Mouse (Mus musculus): ENCODE results near the gene Trf. TPM values are rescaled to one million over a fixed set of nuclear protein-coding genes. Genes with fewer than 3 reads are reported as not detected.
"Not testable (repeated sequence)": the region's sequence is repeated elsewhere in the genome, so short reads cannot be mapped to it uniquely, and the experiment has no call there.

The Trf gene
- polyA plus RNA-seq, 1 experiment from 2014 or later, result 18.7 TPM

GRCm38 (mm10) chr9:103180303-103180702 is 49.9 kb downstream of the Trf start:
- ATAC-seq (ENCODE audit: low FRiP score) (no peak), DNase-seq (ENCODE audit: low spot score, missing footprints) (no peak)
- H3K27ac ChIP-seq (ENCODE audit: low read depth, low read length), result no peak overlapping the region
- H3K4me2 ChIP-seq, result peak overlapping the region; percentile 56; the same call in 1 of the 2 replicates
- no peaks in the 10 kb centered on the region for H3K27me3 ChIP-seq (ENCODE audit: control insufficient read depth, insufficient read depth, low read length)
- WGBS, result 88% methylated on average over 3 of the region's 3 CpGs
- peak overlapping the region; percentile 30 for H3K4me3 ChIP-seq (ENCODE audit: low read depth, low read length)
- no peaks in the 10 kb centered on the region for H3K36me3 ChIP-seq (ENCODE audit: control insufficient read depth, insufficient read depth, low read length)
- H3K4me1 ChIP-seq (ENCODE audit: control insufficient read depth, insufficient read depth, low read length), result peaks cover 9% of the 10 kb centered on the region
- H3K9ac ChIP-seq (ENCODE audit: low read length), result peak overlapping the region; percentile 53; the same call in 1 of the 2 replicates
- no peaks in the 10 kb centered on the region for H3K9me3 ChIP-seq (ENCODE audit: control insufficient read depth, low read length)

GRCm38 (mm10) chr9:103175692-103176091 is 54.6 kb downstream of the Trf start:
- Histone ChIP-seq H3K9me3 (ENCODE audit: control insufficient read depth, low read length) (no peaks in the 10 kb centered on the region), H3K4me2 (no peak overlapping the region), H3K4me1 (ENCODE audit: control insufficient read depth, insufficient read depth, low read length) (peaks cover 5% of the 10 kb centered on the region), H3K27me3 (ENCODE audit: control insufficient read depth, insufficient read depth, low read length) (no peaks in the 10 kb centered on the region), H3K4me3 (ENCODE audit: low read depth, low read length) (no peak overlapping the region), H3K36me3 (ENCODE audit: control insufficient read depth, insufficient read depth, low read length) (no peaks in the 10 kb centered on the region), H3K27ac (ENCODE audit: low read depth, low read length) (no peak overlapping the region), H3K9ac (ENCODE audit: low read length) (no peak overlapping the region)
- 95% methylated on average over 7 of the region's 7 CpGs for WGBS
- ATAC-seq (ENCODE audit: low FRiP score) (no peak), DNase-seq (ENCODE audit: low spot score, missing footprints) (no peak)

- H3K27ac ChIP-seq (ENCODE audit: low read depth, low read length), result no peak overlapping the region
- no peak overlapping the region for H3K4me3 ChIP-seq (ENCODE audit: low read depth, low read length)
- 72% methylated on average over 6 of the region's 6 CpGs for WGBS
- no peaks in the 10 kb centered on the region for H3K36me3 ChIP-seq (ENCODE audit: control insufficient read depth, insufficient read depth, low read length)
- H3K4me1 ChIP-seq (ENCODE audit: control insufficient read depth, insufficient read depth, low read length), result no peaks in the 10 kb centered on the region; the same call in 1 of the 2 replicates
- no peak overlapping the region for H3K4me2 ChIP-seq
- DNase-seq (ENCODE audit: low spot score, missing footprints) (no peak), ATAC-seq (ENCODE audit: low FRiP score) (no peak)
- H3K27me3 ChIP-seq (ENCODE audit: control insufficient read depth, insufficient read depth, low read length), result no peaks in the 10 kb centered on the region
- H3K9me3 ChIP-seq (ENCODE audit: control insufficient read depth, low read length), result no peaks in the 10 kb centered on the region
- H3K9ac ChIP-seq (ENCODE audit: low read length), result no peak overlapping the region
Measured at GRCm38 (mm10) chr9:103174771-103175519, 55.3 kb downstream of the Trf start.

GRCm38 (mm10) chr9:103168771-103169170 is 61.5 kb downstream of the Trf start:
- H3K36me3 ChIP-seq (ENCODE audit: control insufficient read depth, insufficient read depth, low read length), result no peaks in the 10 kb centered on the region; the same call in 1 of the 2 replicates
- no peak overlapping the region for H3K4me2 ChIP-seq
- no peak overlapping the region for H3K27ac ChIP-seq (ENCODE audit: low read depth, low read length)
- H3K9me3 ChIP-seq (ENCODE audit: control insufficient read depth, low read length), result no peaks in the 10 kb centered on the region
- H3K4me1 ChIP-seq (ENCODE audit: control insufficient read depth, insufficient read depth, low read length), result no peaks in the 10 kb centered on the region
- no peak overlapping the region for H3K4me3 ChIP-seq (ENCODE audit: low read depth, low read length)
- no peaks in the 10 kb centered on the region for H3K27me3 ChIP-seq (ENCODE audit: control insufficient read depth, insufficient read depth, low read length)
- ATAC-seq (ENCODE audit: low FRiP score), result no peak
- 84% methylated on average over 7 of the region's 7 CpGs for WGBS
- no peak overlapping the region for H3K9ac ChIP-seq (ENCODE audit: low read length)
- no peak for DNase-seq (ENCODE audit: low spot score, missing footprints)

GRCm38 (mm10) chr9:103168046-103168445 is 62.2 kb downstream of the Trf start:
- DNase-seq (ENCODE audit: low spot score, missing footprints) (no peak), ATAC-seq (ENCODE audit: low FRiP score) (no peak)
- Histone ChIP-seq H3K4me3 (ENCODE audit: low read depth, low read length) (no peak overlapping the region), H3K4me2 (no peak overlapping the region), H3K27ac (ENCODE audit: low read depth, low read length) (no peak overlapping the region), H3K4me1 (ENCODE audit: control insufficient read depth, insufficient read depth, low read length) (no peaks in the 10 kb centered on the region), H3K27me3 (ENCODE audit: control insufficient read depth, insufficient read depth, low read length) (no peaks in the 10 kb centered on the region), H3K9ac (ENCODE audit: low read length) (no peak overlapping the region), H3K36me3 (ENCODE audit: control insufficient read depth, insufficient read depth, low read length) (no peaks in the 10 kb centered on the region; the same call in 1 of the 2 replicates), H3K9me3 (ENCODE audit: control insufficient read depth, low read length) (no peaks in the 10 kb centered on the region)
- 72% methylated on average over 6 of the region's 6 CpGs for WGBS

GRCm38 (mm10) chr9:103163806-103164205 is 66.4 kb downstream of the Trf start:
- H3K27me3 ChIP-seq (ENCODE audit: control insufficient read depth, insufficient read depth, low read length), result no peaks in the 10 kb centered on the region
- no peak overlapping the region for H3K4me3 ChIP-seq (ENCODE audit: low read depth, low read length)
- no peaks in the 10 kb centered on the region; the same call in 1 of the 2 replicates for H3K36me3 ChIP-seq (ENCODE audit: control insufficient read depth, insufficient read depth, low read length)
- H3K27ac ChIP-seq (ENCODE audit: low read depth, low read length), result no peak overlapping the region
- H3K9me3 ChIP-seq (ENCODE audit: control insufficient read depth, low read length), result no peaks in the 10 kb centered on the region
- ATAC-seq (ENCODE audit: low FRiP score) (no peak), DNase-seq (ENCODE audit: low spot score, missing footprints) (no peak)
- no peak overlapping the region for H3K4me2 ChIP-seq
- 81% methylated on average over 15 of the region's 15 CpGs for WGBS
- H3K9ac ChIP-seq (ENCODE audit: low read length), result no peak overlapping the region
- H3K4me1 ChIP-seq (ENCODE audit: control insufficient read depth, insufficient read depth, low read length), result 0 out of 2 replicates have a peak, but pooled peaks cover 2% of the 10 kb centered on the region

- ATAC-seq (ENCODE audit: low FRiP score); H3K27ac ChIP-seq (ENCODE audit: low read depth, low read length); H3K4me2 ChIP-seq; H3K36me3 ChIP-seq (ENCODE audit: control insufficient read depth, insufficient read depth, low read length); H3K9me3 ChIP-seq (ENCODE audit: control insufficient read depth, low read length); DNase-seq (ENCODE audit: low spot score, missing footprints); H3K4me1 ChIP-seq (ENCODE audit: control insufficient read depth, insufficient read depth, low read length); H3K9ac ChIP-seq (ENCODE audit: low read length); H3K4me3 ChIP-seq (ENCODE audit: low read depth, low read length); H3K27me3 ChIP-seq (ENCODE audit: control insufficient read depth, insufficient read depth, low read length): not testable (repeated sequence)
- WGBS, result 92% methylated on average over 7 of the region's 7 CpGs
Measured at GRCm38 (mm10) chr9:103155158-103155557, 75.1 kb downstream of the Trf start.

GRCm38 (mm10) chr9:103154568-103154967 is 75.7 kb downstream of the Trf start:
- no peak overlapping the region for H3K4me3 ChIP-seq (ENCODE audit: low read depth, low read length)
- ATAC-seq (ENCODE audit: low FRiP score), result no peak
- 93% methylated on average over 2 of the region's 2 CpGs for WGBS
- H3K9me3 ChIP-seq (ENCODE audit: control insufficient read depth, low read length), result no peaks in the 10 kb centered on the region
- H3K27ac ChIP-seq (ENCODE audit: low read depth, low read length), result no peak overlapping the region
- no peaks in the 10 kb centered on the region; the same call in 1 of the 2 replicates for H3K27me3 ChIP-seq (ENCODE audit: control insufficient read depth, insufficient read depth, low read length)
- peaks cover 6% of the 10 kb centered on the region; the same call in 1 of the 2 replicates for H3K4me1 ChIP-seq (ENCODE audit: control insufficient read depth, insufficient read depth, low read length)
- no peak for DNase-seq (ENCODE audit: low spot score, missing footprints)
- H3K4me2 ChIP-seq, result no peak overlapping the region
- no peaks in the 10 kb centered on the region for H3K36me3 ChIP-seq (ENCODE audit: control insufficient read depth, insufficient read depth, low read length)
- no peak overlapping the region for H3K9ac ChIP-seq (ENCODE audit: low read length)
